Mouse (Mus musculus): ENCODE results near the gene Jmjd1c.

GRCm38 (mm10) chr10:67052429-67052828 lies 43.5 kb upstream of the Jmjd1c start:
- TF ChIP-seq CTCF (IDR thresholded peaks at IDR 0.05; ENCODE audit: control insufficient read depth, insufficient read depth, insufficient replicate concordance, low read depth, low read length), result no peak
- no peak for TF ChIP-seq POLR2A (IDR thresholded peaks at IDR 0.05; ENCODE audit: control insufficient read depth, low read depth, low read length)
